Mouse (Mus musculus) retina, postnatal 7 days (tissue): ENCODE data around the gene Olfr364-ps1.

Source experiments
- DNase-seq: peaks from one replicate; pipeline ENCODE4 v3.0.0-alpha.2; 2012; ENCODE audit warnings: low read depth, low spot score

Gene Olfr364-ps1

DNA sequence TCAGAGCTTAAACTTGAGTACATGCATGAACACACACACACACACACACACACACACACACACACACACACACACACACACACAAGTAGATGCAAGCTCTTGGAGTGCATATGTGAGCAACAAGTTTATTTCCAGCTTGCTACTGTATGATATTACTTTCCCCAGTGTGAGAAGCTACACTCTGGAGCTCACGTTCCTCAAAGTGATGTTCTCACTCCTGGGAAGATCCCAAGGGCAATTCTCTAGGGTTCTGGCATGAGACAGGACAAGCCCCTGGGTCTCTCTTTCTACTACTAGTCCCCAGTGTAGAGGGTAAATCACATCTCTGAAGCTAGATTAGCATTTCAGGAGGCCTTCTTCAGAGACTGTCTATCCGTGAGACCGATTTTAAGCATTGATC lies at the start of gene Olfr364-ps1:
TSS of gene Olfr364-ps1 (plus strand) at position 301 of the 400 bp plus-strand sequence.
- DNase-seq, result no peak

DNA sequence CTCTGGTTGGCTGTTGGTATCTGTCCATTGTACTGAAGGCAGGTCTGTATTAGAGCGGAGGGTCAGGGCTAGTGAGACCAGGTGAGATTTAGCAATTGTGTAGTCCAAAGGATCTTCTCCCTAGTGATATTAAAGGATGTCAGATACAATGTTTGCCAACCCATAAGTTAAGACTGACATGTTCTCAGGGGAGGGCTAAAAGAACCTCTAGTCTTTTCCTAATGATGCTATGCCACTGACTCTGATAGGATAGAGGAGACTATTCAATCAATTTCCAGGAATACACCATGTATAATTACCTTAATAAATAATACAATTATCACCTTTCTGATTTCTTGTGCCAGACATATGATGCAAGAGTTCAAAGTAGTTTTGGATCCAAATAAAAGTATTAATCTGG lies 21.3 kb upstream of the Olfr364-ps1 start, which contains the start of gene Olfr362:
TSS of gene Olfr362 (minus strand) at position 101 of the 400 bp plus-strand sequence.
- DNase-seq, result no peak

DNA sequence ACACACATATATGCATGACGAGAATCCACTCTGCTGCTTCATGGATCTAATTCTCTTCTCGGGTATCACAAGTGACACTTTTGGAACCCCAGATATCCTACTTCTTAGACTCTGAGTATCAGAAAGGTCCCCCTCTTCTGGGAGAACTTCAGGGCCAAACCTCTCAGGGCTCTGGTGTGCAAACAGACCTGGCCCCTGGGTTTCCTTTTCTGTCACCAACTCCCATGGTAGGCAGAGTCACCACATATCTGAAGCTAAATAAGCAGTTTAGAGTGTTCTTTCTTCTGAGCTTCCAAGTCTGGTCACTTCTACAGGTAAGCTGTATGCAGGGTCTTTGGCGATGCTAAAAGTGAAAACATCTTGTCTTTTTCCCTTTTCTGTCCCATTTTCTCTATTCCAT lies 48.8 kb downstream of the Olfr364-ps1 start, which contains the start of gene Olfr365:
TSS of gene Olfr365 (plus strand) at position 301 of the 400 bp plus-strand sequence.
- no peak for DNase-seq
